Mouse (Mus musculus) megakaryocyte, embryonic 14.5 days (primary cell): Measurements from ENCODE around the gene Fbxo4.

Source experiments
- FLI1 ChIP-seq: IDR thresholded peaks from 2 replicates; pipeline ENCODE4 v1.6.1; 2012; ENCODE audit warnings: low read length, inconsistent platforms, mixed read lengths
- GATA1 ChIP-seq: IDR thresholded peaks from 3 replicates; pipeline ENCODE4 v1.6.1; 2012; ENCODE audit warnings: mixed read lengths, low read length, inconsistent platforms, borderline replicate concordance

DNA sequence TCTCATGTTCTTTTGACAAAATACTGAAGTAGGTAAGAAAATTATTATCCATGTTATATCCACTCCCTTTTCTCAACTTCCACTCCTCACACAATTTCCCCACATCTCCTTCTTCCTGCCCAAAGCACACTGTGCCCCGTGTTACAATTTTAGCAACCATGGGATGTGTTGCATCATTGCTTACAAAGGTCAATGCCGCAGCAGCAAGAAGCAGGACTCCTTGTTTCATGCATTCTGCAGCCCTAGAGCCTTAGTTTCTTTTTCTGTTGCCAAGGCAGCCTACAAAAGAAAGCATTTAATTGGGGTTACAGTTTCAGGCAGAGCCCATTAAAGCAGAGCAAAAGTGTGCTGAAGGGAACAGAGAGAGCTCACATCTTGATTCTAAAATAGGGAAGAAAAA is 24.4 kb downstream of the Fbxo4 start:
- no peak for TF ChIP-seq GATA1
- no peak for TF ChIP-seq FLI1
